Mouse (Mus musculus): ENCODE measurements at regions not wholly inside any gene's neighbourhood (a gene's known extent, or its start where the extent isn't known, plus 50 kb on each side); places are given as distances from the start of the nearest gene placed in this dataset.

- Histone ChIP-seq H3K27ac (replicated peaks; ENCODE audit: low read depth, low read length) (no peak overlapping the region), H3K27me3 (ENCODE audit: control insufficient read depth, insufficient read depth, low read length) (no peaks in the 10 kb centered on the region), H3K9me3 (ENCODE audit: control insufficient read depth, low read length) (no peaks in the 10 kb centered on the region), H3K4me1 (ENCODE audit: control insufficient read depth, insufficient read depth, low read length) (no peaks in the 10 kb centered on the region), H3K4me3 (replicated peaks; ENCODE audit: low read depth, low read length) (no peak overlapping the region), H3K4me2 (ENCODE audit: low read length) (no peak overlapping the region), H3K36me3 (ENCODE audit: control insufficient read depth, insufficient read depth, low read length) (no peaks in the 10 kb centered on the region), H3K9ac (replicated peaks; ENCODE audit: low read length) (no peak overlapping the region)
- WGBS, result 61% methylated on average over 4 of the region's 4 CpGs
- ATAC-seq (ENCODE audit: low FRiP score, low TSS enrichment) (no peak), DNase-seq (no peak)
Observed at GRCm38 (mm10) chr12:85544801-85545200, 54.0 kb upstream of the Jdp2 start.

GRCm38 (mm10) chr12:85545718-85546117, 53.1 kb upstream of the Jdp2 start:
- Histone ChIP-seq H3K4me1 (ENCODE audit: control insufficient read depth, insufficient read depth, low read length) (no peaks in the 10 kb centered on the region), H3K9ac (replicated peaks; ENCODE audit: low read length) (no peak overlapping the region), H3K27me3 (ENCODE audit: control insufficient read depth, insufficient read depth, low read length) (no peaks in the 10 kb centered on the region), H3K36me3 (ENCODE audit: control insufficient read depth, insufficient read depth, low read length) (no peaks in the 10 kb centered on the region), H3K9me3 (ENCODE audit: control insufficient read depth, low read length) (no peaks in the 10 kb centered on the region), H3K4me2 (ENCODE audit: low read length) (no peak overlapping the region), H3K4me3 (replicated peaks; ENCODE audit: low read depth, low read length) (no peak overlapping the region), H3K27ac (replicated peaks; ENCODE audit: low read depth, low read length) (no peak overlapping the region)
- ATAC-seq (ENCODE audit: low FRiP score, low TSS enrichment) (no peak), DNase-seq (no peak)
- 66% methylated on average over 10 of the region's 10 CpGs for WGBS

GRCm38 (mm10) chr12:85548076-85548475, 50.8 kb upstream of the Jdp2 start:
- no peak overlapping the region for H3K4me2 ChIP-seq (ENCODE audit: low read length)
- no peak overlapping the region for H3K27ac ChIP-seq (replicated peaks; ENCODE audit: low read depth, low read length)
- DNase-seq, result no peak
- H3K9ac ChIP-seq (replicated peaks; ENCODE audit: low read length), result no peak overlapping the region
- WGBS, result 83% methylated on average over 8 of the region's 8 CpGs
- ATAC-seq (ENCODE audit: low FRiP score, low TSS enrichment), result no peak
- no peaks in the 10 kb centered on the region for H3K9me3 ChIP-seq (ENCODE audit: control insufficient read depth, low read length)
- H3K27me3 ChIP-seq (ENCODE audit: control insufficient read depth, insufficient read depth, low read length), result no peaks in the 10 kb centered on the region
- no peaks in the 10 kb centered on the region for H3K4me1 ChIP-seq (ENCODE audit: control insufficient read depth, insufficient read depth, low read length)
- no peaks in the 10 kb centered on the region for H3K36me3 ChIP-seq (ENCODE audit: control insufficient read depth, insufficient read depth, low read length)
- H3K4me3 ChIP-seq (replicated peaks; ENCODE audit: low read depth, low read length), result no peak overlapping the region

Data from midbrain, embryonic 14.5 days (tissue).